Mouse (Mus musculus) embryonic facial prominence, embryonic 13.5 days (tissue): ENCODE measurements at regions not wholly inside any gene's neighbourhood (a gene's known extent, or its start where the extent isn't known, plus 50 kb on each side); places are given as distances from the start of the nearest gene placed in this dataset.

ENCODE experiments used
- ATAC-seq: fragments of 200-750 bp; cut with Nextera tagmentation; 2 replicates; pipeline ENCODE4 v1.8.0; 2017; ENCODE audit warnings: low read depth; ENCODE audit not compliant: insufficient number of reproducible peaks, insufficient read depth, low FRiP score, low TSS enrichment
- H3K27ac ChIP-seq: fragments of 300-500 bp; sonication (generic); 2 replicates; pipeline ENCODE4 v1.5.1; 2015; ENCODE audit warnings: moderate library complexity, mild to moderate bottlenecking, inconsistent platforms
- H3K27me3 ChIP-seq: fragments of 300-500 bp; sonication (generic); 2 replicates; pipeline ENCODE4 v1.6.1; 2015; ENCODE audit warnings: mild to moderate bottlenecking, inconsistent platforms
- H3K36me3 ChIP-seq: fragments of 300-500 bp; sonication (generic); 2 replicates; pipeline ENCODE4 v1.6.1; 2015; ENCODE audit warnings: mild to moderate bottlenecking, inconsistent platforms
- H3K4me1 ChIP-seq: fragments of 300-500 bp; sonication (generic); 2 replicates; pipeline ENCODE4 v1.6.1; 2015; ENCODE audit warnings: inconsistent platforms
- H3K4me2 ChIP-seq: fragments of 300-500 bp; sonication (generic); 2 replicates; pipeline ENCODE4 v1.6.1; 2015; ENCODE audit warnings: moderate library complexity, mild to moderate bottlenecking, inconsistent platforms
- H3K4me3 ChIP-seq: fragments of 300-500 bp; sonication (generic); 2 replicates; pipeline ENCODE4 v1.5.1; 2015; ENCODE audit warnings: mild to moderate bottlenecking, inconsistent platforms
- H3K9ac ChIP-seq: fragments of 300-500 bp; sonication (generic); 2 replicates; pipeline ENCODE4 v1.6.1; 2015; ENCODE audit warnings: mild to moderate bottlenecking, inconsistent platforms
- H3K9me3 ChIP-seq: fragments of 300-500 bp; sonication (generic); 2 replicates; pipeline ENCODE4 v1.6.1; 2016; ENCODE audit warnings: inconsistent platforms
- WGBS: fragments of 180-500 bp; shearing (Covaris S2); methylation state at CpG from one replicate; pipeline ENCODE4 v1.1.7; 2015; ENCODE audit warnings: mixed read lengths; 5-methylcytosine and 5-hydroxymethylcytosine counted together

GRCm38 (mm10) chr17:87202958-87203720 lies 62.6 kb downstream of the Mcfd2 start:
- Histone ChIP-seq H3K4me3 (no peak overlapping the region), H3K9me3 (no peaks in the 10 kb centered on the region), H3K9ac (no peak overlapping the region), H3K4me2 (peak overlapping the region; percentile 11; the same call in 1 of the 2 replicates), H3K4me1 (peaks cover 55% of the 10 kb centered on the region), H3K27ac (peak overlapping the region; percentile 85), H3K36me3 (no peaks in the 10 kb centered on the region), H3K27me3 (no peaks in the 10 kb centered on the region)
- ATAC-seq, result peak; percentile 66; the same call in 1 of the 2 replicates
- 23% methylated on average over 5 of the region's 5 CpGs for WGBS

- peak overlapping the region; percentile 85 for H3K27ac ChIP-seq
These were observed 63.2 kb downstream of the Mcfd2 start for GRCm38 (mm10) chr17:87202490-87202889.

GRCm38 (mm10) chr17:87200721-87201242 lies 65.0 kb downstream of the Mcfd2 start:
- 0 out of 2 replicates have a peak overlapping the region, but pooled peaks have one; percentile 36 for H3K9ac ChIP-seq
- H3K9me3 ChIP-seq, result no peaks in the 10 kb centered on the region
- peak overlapping the region; percentile 88 for H3K27ac ChIP-seq
- H3K4me2 ChIP-seq, result peak overlapping the region; percentile 2
- peak; percentile 68 for ATAC-seq
- H3K4me1 ChIP-seq, result peaks cover 62% of the 10 kb centered on the region
- no peaks in the 10 kb centered on the region for H3K27me3 ChIP-seq
- no peaks in the 10 kb centered on the region for H3K36me3 ChIP-seq
- 38% methylated on average over 3 of the region's 3 CpGs for WGBS
- H3K4me3 ChIP-seq, result no peak overlapping the region

More at GRCm38 (mm10) chr17:87202490-87202889, 63.2 kb downstream of the Mcfd2 start:
- Histone ChIP-seq H3K4me2 (no peak overlapping the region), H3K9me3 (no peaks in the 10 kb centered on the region), H3K4me1 (peaks cover 55% of the 10 kb centered on the region), H3K27me3 (no peaks in the 10 kb centered on the region), H3K4me3 (no peak overlapping the region), H3K36me3 (no peaks in the 10 kb centered on the region), H3K9ac (no peak overlapping the region)
- 20% methylated on average over 6 of the region's 6 CpGs for WGBS
- no peak for ATAC-seq

- Histone ChIP-seq H3K4me2 (0 out of 2 replicates have a peak overlapping the region, but pooled peaks have one; percentile 2), H3K36me3 (no peaks in the 10 kb centered on the region), H3K9ac (no peak overlapping the region), H3K4me3 (no peak overlapping the region), H3K27me3 (no peaks in the 10 kb centered on the region), H3K27ac (peak overlapping the region; percentile 88), H3K4me1 (peaks cover 63% of the 10 kb centered on the region), H3K9me3 (no peaks in the 10 kb centered on the region)
- WGBS, result 92% methylated on average over 2 of the region's 2 CpGs
- no peak for ATAC-seq
These were observed 65.6 kb downstream of the Mcfd2 start for GRCm38 (mm10) chr17:87200134-87200533.

GRCm38 (mm10) chr17:87199134-87199533 lies 66.6 kb downstream of the Mcfd2 start:
- Histone ChIP-seq H3K27me3 (no peaks in the 10 kb centered on the region), H3K9ac (no peak overlapping the region), H3K4me2 (no peak overlapping the region), H3K4me3 (no peak overlapping the region), H3K36me3 (no peaks in the 10 kb centered on the region), H3K4me1 (peaks cover 69% of the 10 kb centered on the region), H3K27ac (no peak overlapping the region), H3K9me3 (no peaks in the 10 kb centered on the region)
- ATAC-seq, result no peak
- WGBS, result 95% methylated on average over 3 of the region's 3 CpGs

- H3K27ac ChIP-seq, result no peak overlapping the region
- no peak for ATAC-seq
- H3K4me2 ChIP-seq, result no peak overlapping the region
- peaks cover 63% of the 10 kb centered on the region for H3K4me1 ChIP-seq
- WGBS, result 93% methylated on average over 4 of the region's 4 CpGs
- no peaks in the 10 kb centered on the region for H3K36me3 ChIP-seq
- H3K27me3 ChIP-seq, result no peaks in the 10 kb centered on the region
- no peak overlapping the region for H3K4me3 ChIP-seq
- H3K9me3 ChIP-seq, result peaks cover 4% of the 10 kb centered on the region; the same call in 1 of the 2 replicates
- H3K9ac ChIP-seq, result no peak overlapping the region
These were observed 68.3 kb downstream of the Mcfd2 start for GRCm38 (mm10) chr17:87197434-87197833.

GRCm38 (mm10) chr17:87194639-87195038 lies 71.1 kb downstream of the Mcfd2 start:
- Histone ChIP-seq H3K36me3 (no peaks in the 10 kb centered on the region), H3K4me3 (no peak overlapping the region), H3K4me1 (peaks cover 45% of the 10 kb centered on the region), H3K4me2 (no peak overlapping the region), H3K27ac (0 out of 2 replicates have a peak overlapping the region, but pooled peaks have one; percentile 11), H3K9me3 (peaks cover 5% of the 10 kb centered on the region; the same call in 1 of the 2 replicates), H3K9ac (no peak overlapping the region), H3K27me3 (no peaks in the 10 kb centered on the region)
- ATAC-seq, result no peak
- WGBS, result 47% methylated on average over 11 of the region's 11 CpGs

- no peaks in the 10 kb centered on the region for H3K27me3 ChIP-seq
- H3K36me3 ChIP-seq, result no peaks in the 10 kb centered on the region
- peaks cover 5% of the 10 kb centered on the region; the same call in 1 of the 2 replicates for H3K9me3 ChIP-seq
- no peak for ATAC-seq
- 10% methylated on average over 7 of the region's 7 CpGs for WGBS
- peaks cover 46% of the 10 kb centered on the region for H3K4me1 ChIP-seq
- no peak overlapping the region for H3K9ac ChIP-seq
- no peak overlapping the region for H3K4me3 ChIP-seq
- H3K27ac ChIP-seq, result peak overlapping the region; percentile 66
- no peak overlapping the region for H3K4me2 ChIP-seq
These were observed 72.3 kb downstream of the Mcfd2 start for GRCm38 (mm10) chr17:87193482-87193881.

GRCm38 (mm10) chr17:87189670-87190069 lies 76.1 kb downstream of the Mcfd2 start:
- Histone ChIP-seq H3K9ac (no peak overlapping the region), H3K9me3 (peaks cover 5% of the 10 kb centered on the region; the same call in 1 of the 2 replicates), H3K4me3 (no peak overlapping the region), H3K4me2 (no peak overlapping the region), H3K4me1 (peaks cover 46% of the 10 kb centered on the region), H3K27ac (no peak overlapping the region; the same call in 1 of the 2 replicates), H3K27me3 (no peaks in the 10 kb centered on the region), H3K36me3 (no peaks in the 10 kb centered on the region)
- ATAC-seq, result no peak
- 34% methylated on average over 3 of the region's 3 CpGs for WGBS
